Mouse (Mus musculus): ENCODE measurements around the gene 6430550D23Rik.

DNA sequence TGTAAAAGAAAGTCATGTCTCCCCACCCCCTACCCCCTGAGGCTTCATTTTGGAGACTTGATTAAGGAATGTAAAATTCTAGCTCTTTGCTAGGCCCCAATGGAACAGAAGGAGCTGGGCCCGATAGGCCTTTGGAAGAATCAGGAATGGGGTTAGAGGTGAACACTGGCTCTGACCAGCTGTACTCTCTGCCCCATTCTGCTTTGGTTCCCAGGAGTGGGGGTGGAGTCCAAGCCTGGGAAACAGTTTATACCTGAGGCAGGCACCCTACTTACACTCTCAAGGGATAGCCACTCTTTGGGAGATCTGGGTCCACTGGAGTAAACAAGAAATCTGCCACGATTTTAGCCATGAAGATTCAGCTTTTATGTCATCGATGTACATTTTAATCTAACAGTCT is 67.1 kb downstream of the 6430550D23Rik start, which contains the start of gene Gm15557:
- no peak for TF ChIP-seq POU5F1 (IDR thresholded peaks at IDR 0.05; ENCODE audit: borderline replicate concordance, low read length)
- no peak for TF ChIP-seq CTCF (conservative IDR thresholded peaks at IDR 0.05; ENCODE audit: low read length)
- no peak for TF ChIP-seq NANOG (IDR thresholded peaks at IDR 0.05; ENCODE audit: borderline replicate concordance, low read length)

All from E14TG2a.4 (cell line).